Mouse (Mus musculus) testis, postnatal 14 days (tissue): ENCODE data around the gene Fgf14.
"Not testable (repeated sequence)": the region's sequence is repeated elsewhere in the genome, so short reads cannot be mapped to it uniquely, and the experiment has no call there.

Experiments used
- DNase-seq: peaks from one replicate; pipeline ENCODE4 v3.0.0; 2021; ENCODE audit warnings: low spot score

Gene Fgf14

DNA sequence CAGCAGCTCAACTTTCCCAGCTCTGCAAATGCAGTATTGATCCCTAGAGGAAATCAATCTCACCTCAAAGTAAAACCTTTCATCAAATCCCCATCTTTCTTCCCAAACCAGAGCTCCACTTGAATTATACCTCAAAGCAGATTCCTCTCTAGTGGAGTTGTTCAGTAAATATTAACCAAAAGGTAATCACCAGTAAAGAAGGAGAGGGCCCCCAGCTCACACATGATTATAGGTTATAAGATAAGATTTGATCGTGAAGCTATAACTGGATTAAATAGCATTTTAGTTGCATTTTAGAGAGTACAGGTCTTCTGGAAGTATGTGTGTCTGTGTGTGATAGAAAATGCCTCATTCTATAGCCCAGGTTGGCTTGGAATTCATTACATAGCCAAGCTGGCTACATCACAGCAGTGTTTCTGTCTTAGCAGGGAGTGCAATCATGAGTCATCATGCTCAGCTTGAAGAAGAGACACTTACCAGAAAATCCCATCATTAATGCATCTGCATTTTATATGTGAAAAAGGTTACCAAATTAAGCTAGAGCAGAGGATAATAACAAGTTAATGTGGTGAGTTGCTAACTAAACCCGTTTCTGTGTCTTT lies 202.8 kb downstream of the Fgf14 start:
- no peak for DNase-seq

DNA sequence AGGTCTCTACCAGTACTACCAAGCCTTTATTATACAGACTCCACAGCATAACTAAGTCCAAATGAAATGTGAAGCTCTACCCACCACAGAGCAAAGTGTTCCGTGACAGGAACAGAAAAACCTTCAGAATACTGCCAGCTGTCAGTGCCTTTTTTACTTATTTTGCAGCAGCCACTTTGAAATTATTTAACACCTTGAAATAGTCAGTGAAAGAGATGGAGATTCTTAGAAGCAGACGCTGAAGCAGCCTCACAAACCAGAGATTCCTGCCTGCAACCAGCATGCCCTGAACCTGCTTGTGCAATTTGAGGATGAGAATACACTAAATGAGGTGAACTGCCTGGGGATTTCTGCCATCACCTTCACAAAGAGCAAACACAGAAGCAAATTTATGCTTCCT lies 206.0 kb downstream of the Fgf14 start:
- no peak for DNase-seq

DNA sequence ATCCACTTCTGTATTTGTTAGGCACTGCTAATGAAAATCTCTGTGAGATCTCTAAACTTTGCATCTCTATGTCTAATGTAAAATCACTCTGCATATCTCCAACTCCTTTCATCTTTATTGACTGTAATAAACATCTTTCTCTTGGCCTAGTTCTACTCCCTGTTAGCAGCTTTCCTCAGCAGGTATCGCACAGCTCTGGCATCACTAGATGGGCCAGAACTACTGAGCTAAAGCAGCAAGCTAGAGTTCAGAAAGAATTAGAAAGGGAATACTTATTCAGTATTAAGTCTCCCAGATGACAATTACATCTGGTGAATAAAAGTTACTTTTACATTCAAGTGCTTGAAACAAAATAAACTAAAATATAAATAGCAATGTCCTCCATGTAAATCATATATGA lies 221.8 kb downstream of the Fgf14 start:
- no peak for DNase-seq

DNA sequence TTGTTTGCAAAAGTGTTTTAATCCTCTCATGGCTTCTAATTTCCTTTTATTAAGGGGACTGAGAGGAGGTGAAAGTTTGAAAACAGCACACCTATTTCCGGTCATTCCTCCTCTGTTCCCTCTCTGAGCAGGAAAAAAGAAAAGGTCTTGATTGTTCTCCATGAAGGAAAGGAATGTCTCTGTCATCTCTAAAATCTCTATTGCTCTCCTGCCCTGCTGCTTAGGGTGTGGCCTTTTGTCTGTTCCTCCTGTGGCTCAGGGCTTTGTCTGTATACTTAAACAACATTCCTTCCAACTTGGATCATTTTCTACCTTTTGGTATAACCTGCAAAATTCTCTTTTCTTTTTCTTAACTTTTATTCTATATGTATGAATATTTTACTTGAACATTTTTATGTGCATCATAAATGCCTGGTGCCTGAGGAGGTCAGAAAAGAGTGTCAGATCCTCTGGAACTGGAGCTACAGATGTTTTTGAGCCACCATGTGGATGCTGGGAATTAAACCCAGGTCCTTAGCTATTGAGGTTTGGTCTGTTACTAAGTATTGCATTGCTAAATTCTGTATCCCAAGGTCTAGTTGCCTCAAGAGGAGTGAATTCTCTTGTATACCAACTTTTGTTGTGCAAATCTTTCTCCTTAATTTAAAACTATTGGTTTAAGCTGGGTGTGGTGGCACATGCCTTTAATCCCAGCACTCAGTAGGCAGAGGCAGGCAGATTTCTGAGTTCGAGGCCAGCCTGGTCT lies 230.7 kb downstream of the Fgf14 start:
- no peak for DNase-seq

DNA sequence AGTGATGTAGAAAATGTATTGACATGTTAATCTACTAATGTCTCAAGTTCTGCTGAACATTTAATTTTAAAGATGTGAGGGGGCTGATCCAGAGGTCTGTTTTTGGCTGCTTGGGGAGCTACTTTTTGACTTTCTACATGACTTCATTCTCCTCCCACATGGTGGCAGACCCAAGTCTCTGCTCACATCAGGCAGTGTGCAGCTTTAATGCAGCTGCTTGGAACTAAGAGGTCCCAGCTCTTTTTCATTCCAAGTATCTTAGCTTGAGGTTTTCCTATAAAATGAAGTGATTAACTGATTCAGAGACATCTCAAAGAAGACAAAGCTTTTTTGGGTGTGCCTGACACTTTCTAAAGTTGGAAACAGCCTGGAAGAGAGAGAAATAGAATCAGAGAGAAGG lies 232.1 kb downstream of the Fgf14 start:
- DNase-seq, result no peak

DNA sequence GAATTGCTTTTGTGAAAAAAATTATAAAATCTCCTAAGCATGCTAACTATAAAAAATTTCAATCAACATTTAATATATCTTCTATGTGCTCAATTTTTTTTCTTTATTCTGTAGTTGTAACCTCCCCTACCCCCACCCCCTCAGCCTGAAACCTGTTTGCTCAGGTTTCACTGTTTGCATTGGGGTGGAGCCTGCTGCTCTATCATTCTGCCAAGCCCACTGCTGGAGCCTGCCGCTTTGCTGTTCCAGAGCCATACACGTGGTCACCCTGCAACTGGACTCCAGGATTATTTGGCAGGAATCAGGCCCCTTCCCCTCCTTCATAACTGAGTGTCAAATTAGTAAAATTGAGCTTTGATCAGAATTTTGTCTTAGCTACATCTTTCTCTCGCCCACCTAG lies 237.6 kb downstream of the Fgf14 start:
- not testable (repeated sequence) for DNase-seq

DNA sequence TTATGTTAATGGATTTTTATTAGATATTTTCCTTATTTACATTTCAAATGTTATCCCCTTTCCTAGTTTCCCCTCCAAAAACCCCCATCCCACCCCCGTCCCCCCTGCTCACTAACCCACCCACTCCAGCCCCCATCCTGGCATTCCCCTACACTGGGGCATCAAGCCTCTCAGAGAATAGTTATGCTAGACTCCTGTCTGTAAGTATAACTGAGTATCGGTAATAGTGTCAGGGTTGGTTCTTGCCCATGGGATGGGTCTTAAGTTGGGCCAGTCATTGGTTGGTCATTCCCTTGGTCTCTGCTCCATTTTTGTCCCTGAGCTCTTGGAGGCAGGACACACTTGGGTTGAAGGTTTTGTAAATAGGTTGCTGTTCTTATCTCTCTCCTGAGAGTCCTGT lies 265.0 kb downstream of the Fgf14 start:
- DNase-seq, result no peak

DNA sequence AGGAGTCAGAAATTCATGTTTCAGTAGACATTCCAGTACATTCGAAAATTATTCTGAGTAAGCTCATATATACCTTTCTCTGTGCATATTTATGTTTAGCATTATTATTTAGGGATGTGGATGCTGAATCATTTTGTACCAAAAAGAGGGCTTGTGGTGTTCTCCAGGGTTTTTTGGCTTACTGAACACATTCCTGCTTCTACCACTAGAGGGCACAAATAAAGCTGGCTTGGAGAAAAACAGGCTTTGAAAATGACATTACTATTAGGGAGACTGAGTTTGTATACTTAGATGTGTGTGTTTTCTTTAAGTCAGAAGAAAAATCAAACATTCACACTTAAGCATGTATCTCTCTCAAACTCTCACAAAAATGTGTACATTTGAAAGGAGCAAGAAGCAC lies 266.0 kb downstream of the Fgf14 start:
- DNase-seq, result no peak

DNA sequence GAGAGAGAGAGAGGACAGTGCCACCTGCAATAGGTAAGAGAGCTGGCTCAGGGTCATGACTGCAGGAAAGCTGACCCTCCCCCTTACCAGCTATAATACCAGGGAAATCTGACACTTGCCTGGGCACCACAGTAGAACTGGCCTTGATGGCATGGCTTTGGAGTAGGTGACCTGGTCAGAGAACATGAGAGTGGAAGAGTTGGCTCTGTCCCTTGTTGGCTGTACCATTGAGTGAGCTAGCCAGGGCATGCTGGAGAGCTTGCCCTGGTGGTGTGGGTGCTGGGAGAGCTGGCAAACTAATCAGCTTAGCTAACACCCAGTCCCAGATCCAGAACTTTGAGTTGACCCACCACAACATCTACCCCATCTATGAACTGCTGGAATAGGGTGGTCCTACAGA lies 348.5 kb downstream of the Fgf14 start:
- DNase-seq, result no peak

DNA sequence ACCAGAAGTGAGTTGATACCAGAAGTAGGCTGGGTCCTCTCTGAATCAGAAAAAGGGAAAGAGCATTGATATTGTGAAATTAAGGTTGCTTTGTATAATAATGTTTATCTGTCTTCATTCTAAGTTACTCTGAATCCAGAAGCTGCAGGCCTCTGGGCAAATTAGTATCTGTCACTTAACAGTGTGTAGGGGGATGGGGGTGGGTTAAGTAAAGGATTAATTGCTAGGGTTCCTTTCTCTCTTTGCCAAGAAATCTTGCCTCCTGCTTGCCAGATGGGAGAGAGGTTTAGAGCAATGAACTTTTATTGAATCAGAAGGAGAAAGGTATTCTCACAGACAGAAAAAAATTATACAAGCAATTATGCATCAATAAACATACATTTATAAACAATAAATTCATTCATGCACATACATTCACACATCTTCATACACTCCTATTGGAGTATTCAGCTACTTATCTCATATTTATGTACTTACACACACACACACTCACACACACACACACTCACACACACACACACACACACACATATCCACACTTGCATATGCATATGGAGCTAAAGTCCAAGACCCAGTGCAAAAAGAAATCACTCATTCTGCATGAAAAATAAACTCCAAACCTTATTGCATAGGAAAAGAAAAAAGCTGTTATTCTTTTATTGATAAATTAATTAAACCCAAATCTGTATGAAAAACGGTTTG lies 357.8 kb downstream of the Fgf14 start:
- no peak for DNase-seq

DNA sequence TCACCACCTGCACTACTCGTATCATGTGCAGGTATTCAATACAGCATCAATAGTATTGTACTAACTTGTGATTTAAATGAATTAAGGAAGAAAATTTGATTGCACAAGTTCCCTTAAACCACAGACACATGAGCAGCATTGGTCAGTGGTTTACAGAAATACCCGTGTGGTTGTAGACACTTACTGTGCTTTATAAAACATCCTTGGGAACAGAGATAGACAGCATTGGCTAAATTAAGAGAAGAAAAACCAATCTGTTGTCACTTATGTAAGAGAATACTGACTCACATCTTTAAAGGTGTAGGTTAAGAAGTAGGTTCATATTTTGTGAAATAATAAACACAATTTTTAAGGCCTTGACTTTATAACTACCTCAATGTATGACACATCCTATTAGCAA lies 361.4 kb downstream of the Fgf14 start:
- no peak for DNase-seq

DNA sequence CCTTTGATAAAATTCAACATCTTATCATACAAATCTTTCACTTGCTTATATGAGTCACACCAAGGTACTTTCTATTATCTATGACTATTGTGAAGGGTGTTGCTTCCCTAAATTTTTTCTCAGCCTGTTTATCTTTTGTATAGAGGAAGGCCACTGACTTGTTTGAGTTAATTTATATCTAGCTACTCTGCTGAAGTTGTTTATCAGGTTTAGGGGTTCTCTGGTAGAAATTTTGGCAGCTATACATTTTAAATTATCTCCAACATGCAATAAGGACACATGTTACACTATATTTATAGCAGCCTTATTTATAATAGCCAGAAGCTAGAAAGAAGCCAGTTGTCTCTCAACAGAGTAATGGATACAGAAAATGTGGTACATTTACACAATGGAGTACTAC lies 389.9 kb downstream of the Fgf14 start:
- no peak for DNase-seq

DNA sequence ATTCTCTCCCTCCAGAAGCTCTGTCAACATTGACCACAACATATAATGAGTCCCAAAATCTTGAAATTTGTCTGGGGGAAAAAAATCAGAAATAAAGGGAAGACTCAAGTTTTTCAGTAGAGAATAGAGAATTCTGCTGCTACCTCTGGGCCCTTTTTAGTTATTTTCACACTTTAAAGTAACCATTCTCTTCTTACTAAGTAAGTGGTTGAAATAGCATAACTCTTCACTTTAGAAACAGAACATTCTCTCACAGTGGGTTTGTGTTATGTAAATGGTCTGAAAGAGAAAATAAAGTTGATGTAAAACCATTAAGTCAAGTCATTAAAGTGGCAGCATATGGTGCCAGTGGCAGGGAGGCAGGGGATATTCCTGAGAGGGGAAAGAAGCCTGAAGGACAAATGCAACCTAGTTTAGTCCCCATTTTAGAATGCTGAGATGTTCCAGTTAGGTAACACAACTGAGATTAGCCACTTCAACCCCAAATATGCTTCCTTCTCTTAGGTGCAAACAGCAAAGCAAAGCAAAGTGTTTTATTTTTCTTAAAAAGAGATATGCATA lies 398.5 kb downstream of the Fgf14 start:
- DNase-seq, result no peak

DNA sequence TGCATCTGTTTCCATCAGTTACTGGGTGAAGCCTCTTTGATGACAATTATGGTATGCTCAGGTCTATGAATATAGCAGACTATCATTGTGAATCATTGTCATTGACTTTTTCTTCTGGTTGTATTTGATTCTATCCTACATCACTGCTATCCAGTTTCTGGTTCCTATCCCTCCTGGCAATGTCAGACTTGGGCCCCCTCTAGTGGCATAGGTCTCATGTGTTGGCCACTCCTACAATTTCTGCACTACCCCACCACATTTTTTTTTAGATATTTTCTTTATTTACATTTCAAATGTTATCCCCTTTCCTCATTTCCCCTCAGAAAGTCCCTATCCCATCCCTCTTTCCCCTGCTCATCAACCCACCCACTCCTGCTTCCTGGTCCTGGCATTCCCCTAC lies 409.9 kb downstream of the Fgf14 start:
- no peak for DNase-seq

DNA sequence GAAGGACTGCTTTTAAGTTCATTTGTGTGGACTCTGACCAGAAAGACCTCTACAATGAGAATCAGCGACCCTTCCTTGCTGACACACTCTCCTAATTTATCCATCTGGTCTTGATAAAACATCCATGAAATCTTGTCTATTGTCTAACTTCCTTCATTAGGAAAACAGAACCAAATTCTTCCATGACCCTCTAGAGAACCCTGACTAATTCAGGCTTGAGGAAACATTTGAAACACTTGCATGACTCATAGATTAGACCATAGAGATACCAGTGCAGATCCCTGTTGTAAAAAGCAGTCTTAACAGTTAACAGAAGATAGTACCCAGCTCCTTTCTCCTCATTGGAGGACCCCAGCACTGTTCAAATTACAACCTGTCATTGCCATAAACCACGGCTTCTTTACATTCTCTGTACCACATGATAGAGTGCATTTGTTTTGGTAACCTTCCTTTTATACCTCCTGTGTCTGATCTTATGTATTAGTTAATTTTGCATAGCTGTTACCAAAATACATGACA lies 412.3 kb downstream of the Fgf14 start:
- no peak for DNase-seq

DNA sequence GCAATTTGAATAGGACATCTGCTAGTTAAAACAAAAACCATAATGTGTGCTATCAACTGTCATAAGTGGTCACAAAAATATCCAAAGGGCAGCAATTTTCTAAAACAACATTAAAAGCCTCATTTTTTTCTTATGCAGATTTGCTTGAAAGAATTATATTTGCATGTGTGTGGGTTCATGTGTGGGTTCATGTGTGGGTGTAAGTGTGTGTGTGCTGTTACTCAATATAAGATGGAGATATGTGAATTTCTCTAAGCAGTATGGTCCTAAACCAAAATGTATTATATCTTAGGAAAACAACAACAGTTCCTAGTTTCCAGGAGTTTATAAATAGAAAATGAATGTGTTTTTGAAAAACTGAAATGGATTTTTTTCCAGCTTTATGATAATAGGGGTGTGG lies 413.7 kb downstream of the Fgf14 start:
- DNase-seq, result no peak

DNA sequence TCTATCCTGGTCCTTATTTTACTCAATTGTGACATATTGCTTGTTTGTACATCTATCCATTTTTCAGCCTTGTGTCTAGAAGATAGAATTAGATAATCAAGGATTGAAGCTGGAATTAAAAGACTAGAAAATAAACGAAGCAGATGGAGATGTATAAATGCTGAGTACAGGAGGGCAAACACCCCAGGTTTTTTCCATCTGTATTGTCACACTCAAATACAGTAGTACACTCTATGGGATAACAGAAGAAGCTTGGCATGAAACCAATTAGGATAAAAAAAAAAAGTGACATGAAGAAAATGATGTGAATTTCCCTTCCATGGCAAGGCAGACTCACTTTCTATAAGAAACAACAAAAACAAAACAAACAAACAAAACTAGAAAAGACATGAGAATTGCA lies 429.4 kb downstream of the Fgf14 start:
- no peak for DNase-seq

DNA sequence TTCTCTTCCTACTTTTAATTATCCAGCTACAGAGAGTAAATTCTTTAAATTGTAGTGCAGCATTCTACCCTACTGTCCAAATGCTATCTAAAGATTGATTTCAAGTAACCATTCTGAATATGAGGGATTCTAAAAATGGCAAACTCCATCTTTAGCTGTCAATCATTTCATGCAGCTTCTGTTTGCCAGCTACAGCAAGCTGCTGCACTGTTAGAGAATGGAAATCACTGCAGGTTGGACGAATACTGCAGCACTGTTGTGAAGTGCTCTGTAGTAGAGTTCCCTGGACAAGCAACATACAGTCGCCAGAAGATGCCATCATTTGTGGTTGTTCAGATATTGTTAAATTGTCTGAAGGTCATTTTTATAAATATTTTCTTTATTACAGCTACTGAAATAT lies 453.5 kb downstream of the Fgf14 start:
- no peak for DNase-seq

DNA sequence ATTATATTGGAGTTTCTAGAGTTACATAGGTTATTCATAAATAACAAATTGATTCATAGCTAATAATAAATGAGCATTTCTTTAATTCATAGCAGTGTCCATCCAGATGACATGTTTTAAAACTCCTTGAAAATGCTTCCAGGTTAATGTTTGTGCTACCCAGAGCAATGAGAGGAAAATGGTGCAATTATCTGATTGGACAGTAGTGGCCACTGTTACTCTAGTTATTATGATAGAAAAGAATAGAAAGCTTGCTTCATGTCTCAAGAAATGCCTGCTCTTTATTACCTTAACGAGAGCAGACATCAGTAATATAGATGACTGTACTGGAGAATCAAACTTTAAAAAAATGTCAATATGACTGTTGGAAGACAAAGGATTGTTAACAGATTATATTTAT lies 454.5 kb downstream of the Fgf14 start:
- no peak for DNase-seq

DNA sequence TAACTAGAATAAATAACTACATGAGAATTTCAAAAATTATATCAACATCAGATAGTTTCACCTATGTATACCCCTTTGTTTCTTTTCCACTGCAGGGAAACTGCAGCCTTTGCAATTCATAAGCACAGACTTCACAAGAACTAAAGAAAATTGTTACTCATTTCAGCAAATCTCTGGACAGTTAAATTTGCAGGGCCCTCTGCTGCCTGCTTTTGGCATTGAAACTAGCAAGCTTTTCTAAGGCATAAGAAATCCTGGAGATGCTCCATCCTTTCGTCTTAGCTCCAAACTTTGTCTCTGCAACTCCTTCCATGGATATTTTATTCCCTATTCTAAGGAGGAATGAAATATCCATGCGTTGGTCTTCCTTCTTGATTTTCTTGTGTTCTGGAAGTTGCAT lies 455.9 kb downstream of the Fgf14 start:
- no peak for DNase-seq

DNA sequence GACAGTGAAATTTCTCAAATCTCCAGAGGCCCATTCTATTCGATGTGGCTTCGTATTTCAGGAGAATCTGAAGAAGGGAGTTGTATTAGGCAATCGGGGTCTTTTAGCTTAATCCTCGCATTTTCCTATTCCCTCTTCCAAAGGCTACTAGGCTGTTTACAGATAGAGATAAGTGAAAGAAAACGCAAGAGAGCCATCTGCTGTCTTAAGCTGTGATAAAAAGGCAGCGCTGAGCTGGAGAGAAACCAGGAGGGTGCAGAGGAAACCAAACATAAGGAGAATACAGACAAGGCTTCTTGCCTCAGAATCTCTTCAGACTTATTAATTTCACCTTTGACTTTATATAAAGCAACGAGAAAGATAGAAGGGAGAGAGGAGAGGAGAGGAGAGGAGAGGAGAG lies 481.1 kb downstream of the Fgf14 start:
- no peak for DNase-seq

DNA sequence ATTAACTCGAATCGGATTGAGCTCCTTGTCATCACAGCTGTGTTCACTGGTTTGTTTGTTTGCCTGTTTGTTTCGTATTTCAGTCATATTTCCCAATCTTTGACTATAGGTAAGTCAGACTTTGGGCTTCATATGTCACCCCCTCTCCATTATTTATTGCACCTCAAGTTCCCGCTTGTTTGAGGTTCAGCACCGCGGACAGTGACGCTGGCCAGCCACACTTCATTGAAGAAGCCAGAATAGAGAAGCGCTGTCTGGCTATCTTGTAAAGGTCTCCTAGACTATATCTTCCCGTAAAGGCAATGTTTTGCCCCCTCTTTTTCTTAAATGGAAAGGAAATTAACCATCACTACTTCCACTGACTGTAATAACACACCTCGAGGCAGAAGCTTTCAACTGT lies 481.6 kb downstream of the Fgf14 start:
- DNase-seq, result no peak

DNA sequence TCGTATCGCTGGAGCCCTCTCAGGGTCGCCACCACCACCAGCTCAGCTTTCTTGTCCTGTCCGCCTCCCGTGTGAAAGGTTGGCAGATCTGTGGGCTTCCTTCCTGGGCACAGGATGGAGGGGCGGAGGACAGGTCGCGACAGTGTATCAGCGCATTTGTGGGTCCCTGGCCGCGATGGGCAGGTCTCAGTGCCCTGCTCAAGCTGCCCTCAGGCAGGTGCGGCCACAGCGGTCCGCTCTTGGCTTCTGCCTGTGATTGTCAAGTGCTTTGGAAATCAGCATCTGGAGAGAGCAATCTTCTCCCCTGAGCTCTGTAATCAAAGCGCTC lies 484.1 kb downstream of the Fgf14 start:
- DNase-seq, result no peak
